Mouse (Mus musculus) brain, embryonic 14.5 days (tissue): ENCODE measurements around the gene Serpina16. TPM values are rescaled to one million over a fixed set of nuclear protein-coding genes. Genes with fewer than 3 reads are reported as not detected.

Experiments used
- DNase-seq: peaks from one replicate; pipeline ENCODE4 v3.0.0-alpha.2; 2011; ENCODE audit warnings: low read depth
- CTCF ChIP-seq: fragments of 200-500 bp; IDR thresholded peaks from 2 replicates; pipeline ENCODE4 v1.5.1; 2012; ENCODE audit warnings: inconsistent platforms, mild to moderate bottlenecking, moderate library complexity, borderline replicate concordance; ENCODE audit not compliant: insufficient read depth, insufficient read length; ENCODE audit errors: extremely low read depth
- POLR2A ChIP-seq: fragments of 200-500 bp; IDR thresholded peaks from 2 replicates; pipeline ENCODE4 v1.6.1; 2012; ENCODE audit warnings: mild to moderate bottlenecking, inconsistent platforms, borderline replicate concordance; ENCODE audit not compliant: poor library complexity, insufficient read depth, insufficient read length, severe bottlenecking; ENCODE audit errors: extremely low read depth
- polyA plus RNA-seq: library from polyadenylated mRNA; depleted of rRNA; stranded (reverse); fragments of >200 nt; gene quantifications from 2 replicates; pipeline ENCODE4 v1.2.3, GENCODE M21; 2012; rRNA removed

Serpina16 gene
- polyA plus RNA-seq, 1 experiment = not detected

GRCm38 (mm10) chr12:103646314-103646713, 29.6 kb downstream of the Serpina16 start:
- no peak for TF ChIP-seq CTCF
- TF ChIP-seq POLR2A = no peak

GRCm38 (mm10) chr12:103644601-103645000, 31.3 kb downstream of the Serpina16 start:
- no peak for DNase-seq
- TF ChIP-seq POLR2A (no peak), CTCF (no peak)

More at GRCm38 (mm10) chr12:103646314-103646713, 29.6 kb downstream of the Serpina16 start:
- no peak for DNase-seq

- DNase-seq = no peak
- no peak for TF ChIP-seq POLR2A
- TF ChIP-seq CTCF = no peak
Measured at GRCm38 (mm10) chr12:103643818-103644217, 32.1 kb downstream of the Serpina16 start.

GRCm38 (mm10) chr12:103643336-103643735, 32.6 kb downstream of the Serpina16 start:
- DNase-seq = peak; percentile 74
- TF ChIP-seq CTCF = peak; percentile 91
- no peak for TF ChIP-seq POLR2A

GRCm38 (mm10) chr12:103635846-103636245, 40.1 kb downstream of the Serpina16 start:
- TF ChIP-seq POLR2A (no peak), CTCF (no peak)
- DNase-seq = no peak

- DNase-seq = peak; percentile 1
- TF ChIP-seq POLR2A = no peak
- no peak for TF ChIP-seq CTCF
Measured at GRCm38 (mm10) chr12:103634430-103634829, 41.5 kb downstream of the Serpina16 start.

GRCm38 (mm10) chr12:103631203-103631612, 44.7 kb downstream of the Serpina16 start, which contains the start of gene Serpina10:
TSS of gene Serpina10 (minus strand) at chr12:103631444.
- no peak for DNase-seq
- TF ChIP-seq CTCF (no peak), POLR2A (no peak)

Other genes starting within 250 kb of the Serpina16 start
- gene Ifi27, start 241.9 kb downstream of the Serpina16 start, polyA plus RNA-seq = 10.6 and 11.2 TPM in 2 replicates
- 5.1 and 7.3 TPM in 2 replicates for gene Ifi27l2a, start 232.5 kb downstream of the Serpina16 start, polyA plus RNA-seq
- not detected in 2 replicates for gene Ifi27l2b, start 218.9 kb downstream of the Serpina16 start, polyA plus RNA-seq
- gene Ppp4r4, start 143.9 kb downstream of the Serpina16 start, polyA plus RNA-seq = 3.6 and 3.7 TPM in 2 replicates
- gene Serpina10, start 44.7 kb downstream of the Serpina16 start, polyA plus RNA-seq = not detected in 2 replicates
- 0.26 TPM in 1 of 2 replicates, not detected in the other for gene Serpina6, start 18.9 kb downstream of the Serpina16 start, polyA plus RNA-seq
- not detected in 2 replicates for gene Serpina1f, start 19.4 kb upstream of the Serpina16 start, polyA plus RNA-seq
- not detected in 2 replicates for gene Serpina1d, start 97.5 kb upstream of the Serpina16 start, polyA plus RNA-seq
- 0.14 and 0.20 TPM in 2 replicates for gene Serpina1b, start 154.2 kb upstream of the Serpina16 start, polyA plus RNA-seq
- gene Serpina1a, start 187.4 kb upstream of the Serpina16 start, polyA plus RNA-seq = 0.12 TPM in 1 of 2 replicates, not detected in the other
- 0.45 TPM in 1 of 2 replicates, not detected in the other for gene Serpina1c, start 228.7 kb upstream of the Serpina16 start, polyA plus RNA-seq